Mouse (Mus musculus): Measurements from ENCODE around the gene Rictor. TPM values are rescaled to one million over a fixed set of nuclear protein-coding genes. Genes with fewer than 3 reads are reported as not detected.

Rictor gene
- polyA plus RNA-seq, 1 experiment from 2014 or later: 34.0 TPM

DNA sequence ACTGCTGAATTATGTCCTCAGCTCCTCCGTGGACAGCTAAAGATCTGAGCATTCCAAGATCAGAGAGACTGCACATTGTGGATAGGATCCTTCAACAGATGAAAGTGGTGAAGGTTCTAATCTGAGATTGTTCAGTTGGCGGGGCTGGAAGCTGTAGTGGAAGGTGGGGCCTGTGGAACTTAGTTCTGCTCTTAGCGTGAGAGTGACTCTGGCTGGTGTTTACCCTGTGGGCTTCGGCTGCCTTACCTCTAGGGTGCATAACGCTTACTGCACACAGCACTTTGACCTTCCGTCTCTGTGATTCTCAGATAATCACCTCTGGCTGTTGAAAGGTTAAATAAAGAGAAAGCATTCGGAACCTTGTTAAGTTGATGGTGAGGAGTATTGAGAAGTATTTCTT is 6.6 kb downstream of the Rictor start:
- 15% methylated on average over 7 of the region's 7 CpGs for WGBS
- DNase-seq (ENCODE audit: low spot score): peak; percentile 83
- no peaks in the 10 kb centered on the region for H3K9me3 ChIP-seq
- peak overlapping the region; percentile 79; the same call in 1 of the 2 replicates for H3K27ac ChIP-seq
- peaks cover 53% of the 10 kb centered on the region for H3K4me1 ChIP-seq
- peaks cover 8% of the 10 kb centered on the region for H3K36me3 ChIP-seq
- H3K4me3 ChIP-seq: peak overlapping the region; percentile 45
- H3K27me3 ChIP-seq (ENCODE audit: insufficient read depth, poor library complexity, severe bottlenecking): no peaks in the 10 kb centered on the region

DNA sequence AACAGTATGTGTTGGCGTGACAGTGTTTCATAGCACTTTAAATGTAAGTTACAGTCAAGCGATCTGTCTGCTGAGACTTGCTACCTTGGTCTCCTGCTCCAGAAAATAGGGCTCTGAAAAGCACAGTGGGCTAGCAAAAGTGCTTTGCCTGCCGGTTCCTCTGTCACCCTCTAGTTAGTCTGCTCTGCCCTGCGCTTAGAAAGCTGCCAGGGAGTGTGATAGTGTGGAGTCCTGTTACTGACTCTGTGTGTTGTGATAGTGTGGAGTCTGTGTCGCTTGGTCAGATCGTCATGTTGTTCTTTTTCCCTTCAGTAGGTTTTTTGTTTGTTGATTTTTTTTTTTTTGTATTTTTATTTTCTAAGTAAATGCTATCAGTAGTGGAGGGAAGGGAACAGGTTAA is 7.1 kb downstream of the Rictor start:
- Histone ChIP-seq H3K36me3 (peaks cover 11% of the 10 kb centered on the region), H3K27ac (peak overlapping the region; percentile 79), H3K27me3 (ENCODE audit: insufficient read depth, poor library complexity, severe bottlenecking) (no peaks in the 10 kb centered on the region), H3K9me3 (no peaks in the 10 kb centered on the region), H3K4me3 (peak overlapping the region; percentile 45), H3K4me1 (peaks cover 51% of the 10 kb centered on the region)
- WGBS: 34% methylated on average over 6 of the region's 6 CpGs
- DNase-seq (ENCODE audit: low spot score): no peak

DNA sequence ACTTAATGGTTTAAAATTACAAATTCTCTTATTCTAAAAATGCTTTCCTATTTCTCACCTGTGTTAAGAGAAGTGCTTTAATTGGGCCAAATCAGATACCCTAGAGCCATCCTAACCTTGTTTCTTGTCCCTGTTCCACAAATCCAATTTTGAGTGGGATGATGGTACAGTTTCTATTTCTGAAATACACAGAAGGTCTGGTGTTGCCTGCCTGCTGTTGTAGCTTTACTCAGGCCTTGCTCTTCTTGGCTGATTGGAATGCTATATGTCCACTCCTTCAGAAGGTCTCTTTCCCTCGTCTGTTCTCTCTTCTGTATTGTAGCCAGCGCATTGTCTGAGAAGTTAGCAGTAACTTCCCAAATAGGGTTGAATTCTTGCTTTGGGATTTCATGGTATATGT is 13.2 kb downstream of the Rictor start:
- Histone ChIP-seq H3K4me3 (no peak overlapping the region), H3K9me3 (no peaks in the 10 kb centered on the region), H3K27me3 (ENCODE audit: insufficient read depth, poor library complexity, severe bottlenecking) (no peaks in the 10 kb centered on the region), H3K4me1 (peaks cover 15% of the 10 kb centered on the region; the same call in 1 of the 2 replicates), H3K36me3 (peaks cover 11% of the 10 kb centered on the region), H3K27ac (no peak overlapping the region)
- WGBS: 76% methylated on average over 2 of the region's 2 CpGs
- no peak for DNase-seq (ENCODE audit: low spot score)

DNA sequence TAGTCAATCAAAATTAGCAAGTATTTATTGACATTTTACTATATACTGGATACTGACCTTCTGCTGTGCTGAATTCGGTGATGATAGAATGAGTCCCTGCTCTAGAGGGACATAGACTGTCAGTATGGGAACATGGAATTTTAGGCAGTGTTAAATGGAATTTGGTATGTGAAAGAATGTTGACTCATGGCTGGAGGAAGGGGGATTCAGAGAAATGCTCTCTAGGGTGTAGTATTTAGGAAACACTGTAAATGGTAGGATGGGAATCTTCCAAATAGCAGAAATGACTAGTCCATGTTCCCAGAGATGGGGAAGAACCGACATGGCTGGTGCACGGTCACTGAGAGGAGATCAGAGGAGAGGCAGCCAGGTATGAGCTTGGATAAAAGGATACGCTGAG is 13.6 kb downstream of the Rictor start:
- H3K4me1 ChIP-seq: peaks cover 10% of the 10 kb centered on the region; the same call in 1 of the 2 replicates
- WGBS: 84% methylated on average over 4 of the region's 4 CpGs
- H3K4me3 ChIP-seq: no peak overlapping the region
- H3K9me3 ChIP-seq: no peaks in the 10 kb centered on the region
- no peak for DNase-seq (ENCODE audit: low spot score)
- H3K27ac ChIP-seq: no peak overlapping the region
- H3K36me3 ChIP-seq: peaks cover 11% of the 10 kb centered on the region
- H3K27me3 ChIP-seq (ENCODE audit: insufficient read depth, poor library complexity, severe bottlenecking): no peaks in the 10 kb centered on the region

DNA sequence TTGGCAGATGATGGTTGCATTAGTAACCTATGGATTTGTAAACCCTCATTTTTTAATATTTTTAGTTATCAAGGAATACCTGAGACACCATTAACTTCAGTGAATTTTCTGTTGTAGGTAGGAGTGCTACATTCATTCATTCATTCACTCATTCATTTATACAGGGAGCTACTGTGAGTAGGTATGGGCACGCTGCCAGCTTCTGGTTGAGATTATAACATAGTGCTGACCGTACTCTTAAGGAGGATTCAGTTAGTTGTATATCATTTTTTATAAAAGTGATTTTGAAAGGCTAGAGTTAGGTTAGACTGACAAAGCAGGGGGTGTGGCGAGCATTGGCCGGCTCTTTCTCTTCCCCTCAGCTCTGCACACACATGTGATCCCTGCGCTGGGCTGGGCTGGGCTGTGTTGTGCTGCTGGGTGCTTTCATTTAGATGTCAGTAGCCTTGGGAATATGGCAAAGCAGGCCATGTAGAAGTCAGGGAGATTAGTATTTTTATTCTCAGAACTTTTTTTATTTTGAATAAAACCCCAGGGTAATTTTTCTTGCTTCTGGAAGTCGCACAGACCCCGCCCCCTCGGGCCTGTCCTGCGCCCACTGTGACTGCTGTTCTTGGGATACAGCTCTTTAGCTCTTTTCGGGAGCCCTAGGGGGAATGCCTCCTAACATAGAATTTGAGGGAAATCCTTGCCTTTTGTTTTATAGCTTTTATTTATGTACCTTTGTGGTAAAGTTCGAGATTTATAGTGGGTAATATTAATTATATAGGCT is 14.4 kb downstream of the Rictor start:
- no peak overlapping the region for H3K4me3 ChIP-seq
- no peak for DNase-seq (ENCODE audit: low spot score)
- H3K9me3 ChIP-seq: no peaks in the 10 kb centered on the region
- WGBS: 89% methylated on average over 11 of the region's 11 CpGs
- peaks cover 11% of the 10 kb centered on the region for H3K36me3 ChIP-seq
- no peak overlapping the region for H3K27ac ChIP-seq
- no peaks in the 10 kb centered on the region for H3K27me3 ChIP-seq (ENCODE audit: insufficient read depth, poor library complexity, severe bottlenecking)
- H3K4me1 ChIP-seq: peaks cover 7% of the 10 kb centered on the region; the same call in 1 of the 2 replicates

DNA sequence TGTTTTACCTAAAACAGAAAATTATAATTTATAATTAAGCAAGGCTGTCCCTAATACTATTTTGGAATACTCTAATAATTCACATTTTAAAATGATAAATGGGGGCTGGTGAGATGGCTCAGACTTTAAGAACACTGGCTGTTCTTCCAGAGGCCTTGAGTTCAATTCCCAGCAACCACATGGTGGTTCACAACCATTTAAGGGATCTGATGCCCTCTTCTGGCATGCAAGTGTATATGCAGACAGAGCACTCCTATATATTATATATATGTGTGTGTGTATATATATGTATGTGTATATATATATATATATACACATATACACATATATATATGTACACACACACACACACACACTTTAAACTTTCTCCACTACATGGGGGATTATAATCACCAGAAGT is 15.2 kb downstream of the Rictor start:
- DNase-seq (ENCODE audit: low spot score): no peak
- H3K36me3 ChIP-seq: peaks cover 11% of the 10 kb centered on the region
- H3K27ac ChIP-seq: no peak overlapping the region
- H3K4me3 ChIP-seq: no peak overlapping the region
- H3K9me3 ChIP-seq: no peaks in the 10 kb centered on the region
- H3K27me3 ChIP-seq (ENCODE audit: insufficient read depth, poor library complexity, severe bottlenecking): no peaks in the 10 kb centered on the region
- peaks cover 7% of the 10 kb centered on the region; the same call in 1 of the 2 replicates for H3K4me1 ChIP-seq

DNA sequence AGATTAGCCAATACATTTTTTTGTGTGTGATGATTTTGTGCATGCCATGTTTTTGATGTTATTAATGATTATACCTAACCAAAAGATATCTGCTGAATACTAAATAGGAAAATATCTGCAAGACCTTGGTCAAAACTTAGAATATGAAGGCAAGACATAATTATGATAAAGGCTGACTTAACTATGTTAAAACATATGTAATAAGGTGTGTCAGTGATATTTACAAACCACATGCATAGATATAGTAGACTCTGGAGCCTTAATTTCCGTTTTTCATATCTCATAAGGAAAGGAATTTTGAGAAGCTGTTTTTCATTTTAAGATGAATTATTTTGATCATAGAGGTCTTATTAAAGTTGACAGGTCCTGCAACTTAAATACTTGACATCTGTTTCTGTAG is 16.3 kb downstream of the Rictor start:
- DNase-seq (ENCODE audit: low spot score): no peak
- H3K36me3 ChIP-seq: peaks cover 7% of the 10 kb centered on the region
- WGBS: 75% methylated on average over 1 of the region's 1 CpGs
- no peaks in the 10 kb centered on the region for H3K27me3 ChIP-seq (ENCODE audit: insufficient read depth, poor library complexity, severe bottlenecking)
- no peaks in the 10 kb centered on the region for H3K9me3 ChIP-seq
- H3K27ac ChIP-seq: no peak overlapping the region
- H3K4me3 ChIP-seq: no peak overlapping the region
- H3K4me1 ChIP-seq: peaks cover 3% of the 10 kb centered on the region; the same call in 1 of the 2 replicates

DNA sequence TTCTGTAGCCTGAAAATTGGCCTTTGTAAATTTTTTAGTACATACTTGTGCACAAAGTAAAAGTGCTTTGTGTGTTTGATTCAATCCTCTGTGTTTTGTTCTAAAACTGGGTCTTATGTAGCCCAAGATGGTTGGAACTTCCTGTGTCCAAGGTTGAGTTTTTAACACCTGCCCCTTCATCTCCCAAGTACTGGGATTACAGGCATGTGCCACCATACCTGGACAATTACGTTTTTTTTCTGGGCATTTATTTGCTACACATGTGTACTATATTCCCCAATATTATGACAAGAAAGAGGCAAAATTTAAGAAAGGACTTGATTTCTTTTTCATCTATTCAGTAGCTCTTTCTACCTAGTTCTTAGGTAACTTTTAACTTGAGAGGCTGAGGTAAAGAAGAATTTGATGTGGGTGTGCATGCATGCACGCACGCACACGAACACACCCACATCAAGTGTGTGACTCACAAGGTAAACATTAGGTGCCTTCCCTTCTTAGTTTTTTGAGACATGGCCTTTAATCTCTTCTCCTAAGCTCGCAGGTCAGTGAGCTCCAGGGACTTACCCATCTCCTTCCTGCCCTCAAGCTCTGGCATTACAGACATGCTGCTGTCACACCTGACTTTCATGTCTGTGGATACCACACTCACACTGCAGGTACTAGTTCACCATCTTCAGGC is 18.1 kb downstream of the Rictor start:
- no peak overlapping the region for H3K4me3 ChIP-seq
- WGBS: 79% methylated on average over 5 of the region's 5 CpGs
- no peaks in the 10 kb centered on the region for H3K36me3 ChIP-seq
- H3K27ac ChIP-seq: no peak overlapping the region
- no peak for DNase-seq (ENCODE audit: low spot score)
- no peaks in the 10 kb centered on the region for H3K9me3 ChIP-seq
- peaks cover 3% of the 10 kb centered on the region; the same call in 1 of the 2 replicates for H3K4me1 ChIP-seq
- H3K27me3 ChIP-seq (ENCODE audit: insufficient read depth, poor library complexity, severe bottlenecking): no peaks in the 10 kb centered on the region

DNA sequence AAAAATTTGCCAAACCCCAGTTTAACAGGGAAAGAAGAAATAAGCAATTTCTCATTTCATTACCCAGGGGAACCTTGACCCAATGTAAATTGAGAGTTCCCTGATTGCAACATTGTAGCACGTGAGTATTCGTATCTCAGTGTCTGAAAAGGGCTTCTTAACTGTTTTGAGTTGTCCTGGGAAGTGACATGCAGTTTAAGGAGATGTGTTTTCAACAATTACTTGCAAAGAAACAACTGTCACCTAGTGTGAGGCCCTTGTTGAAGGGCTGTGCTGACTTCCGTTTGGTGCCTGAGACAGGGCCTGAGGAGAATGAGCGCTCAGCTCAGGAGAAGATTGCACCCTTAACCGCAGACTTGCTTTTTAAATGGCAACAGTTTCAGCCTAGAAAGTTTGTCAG is 24.9 kb downstream of the Rictor start:
- peaks cover 6% of the 10 kb centered on the region; the same call in 1 of the 2 replicates for H3K4me1 ChIP-seq
- H3K27me3 ChIP-seq (ENCODE audit: insufficient read depth, poor library complexity, severe bottlenecking): no peaks in the 10 kb centered on the region
- no peak for DNase-seq (ENCODE audit: low spot score)
- H3K36me3 ChIP-seq: no peaks in the 10 kb centered on the region
- 70% methylated on average over 5 of the region's 5 CpGs for WGBS
- no peak overlapping the region for H3K4me3 ChIP-seq
- H3K27ac ChIP-seq: no peak overlapping the region
- no peaks in the 10 kb centered on the region for H3K9me3 ChIP-seq

DNA sequence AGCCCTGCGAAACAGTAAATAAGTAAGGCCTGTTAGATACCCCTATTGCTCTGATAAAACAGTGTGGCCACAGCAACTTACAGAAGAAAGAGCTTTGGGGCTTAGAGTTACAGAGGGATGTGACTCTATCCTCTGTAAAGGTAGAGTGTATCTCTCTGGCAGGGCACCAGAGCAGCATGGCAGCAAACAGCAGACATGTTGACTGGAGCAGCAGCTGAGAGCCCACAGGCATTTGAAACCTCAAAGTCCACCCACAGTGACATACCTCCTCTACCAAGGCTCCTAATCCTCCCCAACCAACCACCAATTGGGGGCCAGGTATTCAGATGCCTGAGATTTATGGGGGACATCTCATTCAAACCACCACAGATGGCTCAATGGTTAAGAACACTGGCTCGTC is 31.0 kb downstream of the Rictor start:
- 97% methylated on average over 2 of the region's 2 CpGs for WGBS
- Histone ChIP-seq H3K4me3 (no peak overlapping the region), H3K36me3 (peaks cover 10% of the 10 kb centered on the region), H3K27me3 (ENCODE audit: insufficient read depth, poor library complexity, severe bottlenecking) (no peaks in the 10 kb centered on the region), H3K9me3 (no peaks in the 10 kb centered on the region), H3K4me1 (peaks cover 23% of the 10 kb centered on the region), H3K27ac (no peak overlapping the region)
- DNase-seq (ENCODE audit: low spot score): no peak

DNA sequence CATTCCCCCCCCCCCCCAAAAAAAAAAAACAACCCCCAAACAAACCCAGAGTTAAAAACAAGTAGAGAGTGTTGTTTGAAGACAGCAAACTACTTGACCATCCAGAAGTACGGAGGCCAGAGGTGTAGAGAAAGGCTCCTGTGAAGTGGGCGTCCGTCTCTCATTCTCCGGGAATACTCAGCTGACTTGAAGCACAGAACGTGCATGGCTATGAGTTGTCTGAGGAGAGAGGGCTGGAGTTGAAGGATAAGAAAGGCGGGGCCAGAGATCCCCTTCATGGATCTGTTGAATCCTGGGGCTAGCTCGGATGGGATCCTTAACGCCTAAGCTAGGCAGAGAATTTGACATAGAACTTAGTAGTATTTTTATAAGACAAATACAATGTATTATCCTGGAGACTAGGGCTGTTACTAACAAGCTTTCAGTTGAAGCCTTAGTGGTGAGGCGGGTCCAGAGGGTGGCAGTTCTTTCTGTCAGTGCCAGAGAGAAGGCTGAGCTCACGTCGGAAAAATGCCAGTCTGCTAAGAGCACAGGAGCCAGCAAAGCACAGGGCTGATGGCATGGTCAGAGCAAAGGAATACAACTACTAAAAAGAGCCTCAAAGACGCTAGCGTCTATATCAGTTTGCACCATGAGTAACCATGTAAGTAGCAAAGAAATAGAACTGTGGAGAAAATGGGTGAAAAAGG is 34.3 kb downstream of the Rictor start:
- H3K27ac ChIP-seq: peak overlapping the region; percentile 77
- no peaks in the 10 kb centered on the region for H3K27me3 ChIP-seq (ENCODE audit: insufficient read depth, poor library complexity, severe bottlenecking)
- H3K36me3 ChIP-seq: peaks cover 16% of the 10 kb centered on the region
- H3K9me3 ChIP-seq: no peaks in the 10 kb centered on the region
- 28% methylated on average over 13 of the region's 13 CpGs for WGBS
- H3K4me3 ChIP-seq: peak overlapping the region; percentile 16; the same call in 1 of the 2 replicates
- H3K4me1 ChIP-seq: peaks cover 26% of the 10 kb centered on the region
- DNase-seq (ENCODE audit: low spot score): no peak

DNA sequence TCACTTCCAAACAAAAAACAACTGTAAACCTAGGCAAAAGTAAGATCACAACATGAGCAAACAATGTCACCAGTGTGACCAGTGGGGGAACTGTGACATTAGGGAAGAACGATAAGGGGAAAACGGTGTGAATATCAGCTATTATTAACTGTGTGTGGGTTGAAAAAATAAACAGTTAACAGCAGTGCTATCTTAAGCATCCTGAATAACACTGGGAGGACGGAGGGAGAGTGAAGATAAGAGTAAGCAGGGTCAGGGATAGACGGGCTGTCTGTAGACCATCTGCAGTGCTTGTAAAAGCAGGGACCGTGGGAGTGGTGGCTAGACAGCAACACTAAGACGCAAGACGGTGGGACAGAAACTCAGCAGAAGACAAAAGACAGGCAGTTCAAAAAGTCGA is 35.5 kb downstream of the Rictor start:
- H3K9me3 ChIP-seq: no peaks in the 10 kb centered on the region
- H3K27me3 ChIP-seq (ENCODE audit: insufficient read depth, poor library complexity, severe bottlenecking): no peaks in the 10 kb centered on the region
- WGBS: 4% methylated on average over 8 of the region's 8 CpGs
- peak overlapping the region; percentile 13; the same call in 1 of the 2 replicates for H3K27ac ChIP-seq
- DNase-seq (ENCODE audit: low spot score): no peak
- peaks cover 20% of the 10 kb centered on the region for H3K36me3 ChIP-seq
- H3K4me3 ChIP-seq: peak overlapping the region; percentile 18; the same call in 1 of the 2 replicates
- H3K4me1 ChIP-seq: peaks cover 26% of the 10 kb centered on the region
